Mouse (Mus musculus) embryo, embryonic 10 days (tissue): ENCODE measurements at regions not wholly inside any gene's neighbourhood (a gene's known extent, or its start where the extent isn't known, plus 50 kb on each side); places are given as distances from the start of the nearest gene placed in this dataset.
"Not testable (repeated sequence)": the region's sequence is repeated elsewhere in the genome, so short reads cannot be mapped to it uniquely, and the experiment has no call there.

Experiments
- DNase-seq: peaks from one replicate; pipeline ENCODE4 v3.0.0-alpha.2; 2015; ENCODE audit warnings: low spot score

DNA sequence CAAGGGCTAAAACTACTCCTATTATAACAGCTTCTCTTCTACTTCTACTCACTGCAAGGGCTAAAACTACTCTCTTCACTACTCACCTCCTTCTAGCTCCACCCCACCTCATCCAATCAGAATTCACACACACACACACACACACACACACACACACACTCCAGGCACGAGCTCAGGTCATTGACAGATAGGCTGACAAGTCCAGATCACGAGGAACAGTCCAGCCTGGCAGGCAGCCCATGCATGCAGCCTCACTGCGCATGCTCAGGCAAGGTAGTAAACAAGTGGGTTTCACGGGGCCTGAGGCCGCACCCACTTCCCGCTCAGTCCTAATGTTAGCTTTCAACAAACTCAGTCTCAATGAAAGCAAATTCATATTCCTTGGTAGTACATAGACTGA is 229.6 kb upstream of the Pld5 start:
- not testable (repeated sequence) for DNase-seq

DNA sequence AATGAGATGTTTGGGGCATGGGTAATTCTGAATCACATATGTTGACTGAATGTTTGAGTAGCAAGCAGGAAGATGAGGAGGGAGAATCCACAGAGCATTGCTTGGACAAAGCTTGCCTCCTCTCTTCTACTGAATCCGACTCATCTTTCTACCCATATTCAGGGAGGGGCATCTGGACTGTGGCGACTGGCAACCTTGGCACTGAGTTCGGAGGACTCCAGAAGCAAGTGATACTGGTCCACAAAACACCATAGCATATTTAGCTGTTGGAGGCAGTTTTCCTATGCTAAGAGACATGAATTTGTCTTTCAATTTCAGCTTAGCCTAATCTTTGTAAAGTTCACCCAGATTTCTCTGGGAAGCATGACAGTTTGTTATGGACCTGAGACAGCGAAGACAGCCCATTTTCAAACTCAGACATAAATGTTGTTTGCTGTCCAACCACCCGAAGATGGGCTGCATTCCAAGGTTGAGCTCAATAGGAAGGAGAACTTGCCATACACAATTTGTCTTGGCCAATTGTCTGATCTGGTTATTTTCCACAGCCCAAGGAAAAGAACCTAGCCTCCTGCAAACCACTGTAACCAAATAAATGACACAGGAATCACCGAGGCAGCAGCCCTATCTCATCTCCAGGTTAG is 224.0 kb upstream of the Pld5 start:
- no peak for DNase-seq

DNA sequence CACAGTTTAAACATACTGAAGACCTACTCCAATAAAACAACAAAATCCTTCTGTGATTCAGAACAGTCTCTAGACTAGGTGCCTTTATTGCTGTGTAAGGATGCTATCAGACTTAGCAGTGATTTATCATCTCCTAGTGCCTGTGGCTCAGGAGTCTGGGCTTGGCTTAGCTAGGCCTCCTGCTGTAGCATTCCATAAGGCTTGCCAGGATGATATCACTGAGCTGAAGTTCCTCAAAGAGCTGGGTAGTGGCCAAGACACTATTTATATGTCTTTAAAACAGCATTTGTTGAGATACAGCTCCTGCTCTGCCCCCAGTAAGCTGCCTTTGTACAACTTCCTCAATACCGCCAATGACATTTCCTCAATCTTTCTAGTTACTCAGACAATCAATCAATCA is 193.4 kb upstream of the Pld5 start:
- no peak for DNase-seq

DNA sequence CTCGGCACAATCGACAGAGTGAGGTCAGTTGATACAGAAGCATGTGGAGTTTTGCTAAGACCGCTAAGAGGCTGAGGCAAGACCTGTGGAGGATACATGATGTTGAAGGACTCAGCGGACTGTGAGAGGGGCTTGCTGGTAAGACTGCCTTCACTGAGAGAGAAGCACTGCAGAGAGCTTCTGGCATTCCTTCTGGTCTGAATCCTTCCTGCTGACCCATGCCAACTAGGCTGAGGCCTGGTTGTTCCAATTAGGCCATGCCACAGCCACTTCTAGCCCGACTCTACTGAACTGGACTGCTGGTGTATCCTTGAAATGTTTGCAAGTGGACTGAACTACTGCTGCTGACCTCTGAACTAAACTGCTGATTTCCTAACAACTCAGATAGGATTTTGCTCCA is 187.0 kb upstream of the Pld5 start:
- no peak for DNase-seq

DNA sequence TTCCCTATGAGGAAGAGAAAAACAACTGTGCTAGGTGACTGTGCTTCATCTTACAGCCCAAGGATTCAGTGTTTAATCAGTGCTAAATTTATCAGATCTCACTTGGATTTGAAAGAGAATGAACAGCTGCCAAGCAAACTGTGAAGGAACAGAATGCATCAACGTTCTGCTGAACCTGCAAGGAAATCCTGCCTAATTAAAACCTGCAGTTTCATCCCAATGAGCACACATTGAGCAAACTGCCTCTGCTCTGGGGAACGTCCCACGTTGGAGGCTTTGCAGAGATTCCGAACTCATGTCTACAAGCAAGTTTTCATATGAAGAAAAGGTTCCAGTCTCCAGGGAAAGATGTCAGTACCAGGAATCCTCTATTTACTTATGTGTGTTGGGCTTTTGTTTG is 171.6 kb upstream of the Pld5 start:
- no peak for DNase-seq

DNA sequence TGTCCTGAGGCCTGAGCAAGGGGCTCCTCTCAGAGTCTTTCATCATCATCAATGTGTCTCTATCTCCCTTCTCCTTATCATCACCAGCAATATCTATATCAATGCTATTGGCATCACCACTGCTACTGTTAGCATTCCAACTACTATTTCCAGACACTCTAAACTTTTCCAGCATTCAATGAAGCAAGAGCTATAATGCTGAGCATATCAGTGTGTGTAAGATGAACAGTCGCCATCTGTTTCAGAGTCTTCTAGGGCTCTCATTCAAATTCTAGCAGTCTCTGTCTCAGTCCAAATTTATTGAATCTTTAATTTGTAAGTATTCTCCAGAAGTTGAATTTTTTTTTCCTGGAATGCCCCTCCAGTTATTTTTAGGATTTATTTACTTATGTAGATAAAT is 168.6 kb upstream of the Pld5 start:
- DNase-seq, result no peak

DNA sequence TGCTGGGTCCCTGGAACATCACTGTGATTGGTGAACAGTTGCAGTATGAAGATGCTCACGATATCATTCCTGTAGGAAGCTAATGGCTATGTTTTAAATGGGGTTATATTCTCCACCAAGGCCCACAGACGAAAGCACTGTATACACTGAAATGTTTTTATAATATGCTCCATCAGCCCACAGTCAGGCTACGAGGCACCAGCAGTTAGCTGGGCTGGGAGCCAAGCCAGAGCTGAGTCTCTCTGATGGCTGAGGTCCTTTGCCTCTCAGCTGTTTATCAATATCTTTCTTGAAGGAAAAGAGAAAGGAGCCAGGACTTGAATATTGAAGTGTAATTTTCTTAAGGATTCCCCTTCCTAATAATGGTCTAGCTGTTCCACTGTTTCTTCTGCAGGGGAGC is 165.1 kb upstream of the Pld5 start:
- DNase-seq, result no peak

DNA sequence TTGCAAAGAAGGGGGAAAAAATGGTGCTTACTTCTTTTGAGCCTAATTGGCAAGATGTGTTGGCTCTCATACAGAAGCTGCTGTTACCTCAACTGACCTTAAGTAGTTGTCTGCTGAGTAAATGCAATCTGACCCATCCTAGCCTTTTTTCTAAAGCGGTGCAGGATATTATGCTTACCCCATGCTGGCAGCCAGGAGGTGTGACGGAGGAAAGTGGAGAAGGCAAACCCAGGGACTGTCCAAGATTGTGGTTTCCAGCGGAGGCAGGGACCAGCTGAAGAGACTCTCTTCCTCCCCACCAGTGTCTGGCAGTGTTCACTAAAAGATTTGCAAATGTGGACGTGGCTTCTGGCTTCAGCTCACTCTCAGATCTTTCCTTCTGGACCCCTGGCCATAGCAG is 152.7 kb upstream of the Pld5 start:
- DNase-seq, result peak; percentile 18

DNA sequence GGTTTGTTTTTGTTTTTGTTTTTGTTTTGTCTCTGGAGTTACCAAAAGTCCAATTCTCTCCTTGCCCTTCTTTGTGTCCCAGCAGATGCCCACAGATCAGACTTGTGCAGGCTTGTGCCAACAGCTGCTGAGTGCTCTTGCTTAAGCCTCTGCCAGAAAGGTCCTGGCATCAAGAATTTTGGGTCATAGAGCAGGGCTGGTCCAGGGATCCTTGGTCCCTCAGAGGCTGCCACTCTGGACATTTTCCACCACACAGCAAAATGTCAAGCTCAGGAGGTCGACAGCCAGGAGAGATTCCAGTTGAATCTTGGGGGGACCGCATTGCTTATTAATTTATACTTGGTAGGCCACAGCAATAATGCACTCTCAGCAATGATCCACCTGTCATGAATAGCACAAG is 151.9 kb upstream of the Pld5 start:
- DNase-seq, result no peak

DNA sequence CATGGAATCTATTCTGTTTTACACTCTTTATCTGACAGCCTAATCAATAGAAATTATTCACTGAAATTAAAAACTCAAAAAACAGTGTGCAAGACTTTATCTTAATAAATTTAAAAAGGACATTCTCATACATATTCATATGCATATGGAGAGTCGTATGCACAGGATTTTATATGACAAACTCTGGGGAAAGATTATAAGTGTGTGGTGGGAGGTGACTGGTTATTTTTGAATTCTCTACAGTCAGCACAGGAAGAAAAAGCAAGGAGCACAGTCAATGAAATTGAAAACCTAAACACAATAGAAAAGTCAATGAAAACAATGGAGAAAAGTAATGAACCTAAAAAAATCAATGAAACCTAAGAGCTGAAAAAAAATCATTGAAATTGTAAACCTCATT is 142.1 kb upstream of the Pld5 start:
- no peak for DNase-seq

DNA sequence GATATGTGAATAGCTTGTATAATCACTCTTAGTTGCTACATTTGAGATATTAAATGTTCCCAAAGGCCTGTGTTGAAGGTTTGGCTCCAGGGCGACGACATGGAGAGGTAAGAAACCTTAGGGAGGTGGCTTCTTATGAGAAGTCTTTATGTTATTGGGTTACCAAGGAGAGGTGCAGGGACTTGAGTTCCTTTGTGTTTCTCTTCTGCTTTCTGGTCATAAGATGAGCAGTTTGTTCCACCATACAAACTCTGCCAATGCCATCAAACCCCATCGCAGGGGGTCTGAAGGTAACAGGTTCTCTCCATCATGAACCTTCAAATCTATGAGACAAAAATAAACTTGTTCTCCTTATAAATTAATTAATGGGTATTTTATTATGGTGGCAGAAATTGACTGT is 129.0 kb upstream of the Pld5 start:
- DNase-seq, result no peak

DNA sequence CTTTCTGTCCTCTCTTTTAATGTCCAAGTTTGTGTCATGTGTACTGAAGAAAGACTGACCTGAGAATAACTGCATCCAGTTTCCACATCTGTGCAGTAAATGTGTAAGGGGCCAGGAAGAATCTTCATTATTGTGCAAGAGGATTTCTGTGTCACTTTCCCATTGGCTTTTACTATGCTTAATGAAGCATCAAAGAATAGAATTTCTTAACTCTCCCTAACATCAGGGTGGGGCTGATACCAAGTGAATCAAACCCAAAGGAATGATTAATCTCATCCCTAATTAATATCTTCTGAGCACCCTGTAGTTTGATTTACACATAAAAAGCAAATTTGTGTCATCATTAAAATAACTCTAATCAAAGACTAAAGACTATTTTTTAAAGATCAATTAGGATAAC is 104.5 kb upstream of the Pld5 start:
- no peak for DNase-seq

DNA sequence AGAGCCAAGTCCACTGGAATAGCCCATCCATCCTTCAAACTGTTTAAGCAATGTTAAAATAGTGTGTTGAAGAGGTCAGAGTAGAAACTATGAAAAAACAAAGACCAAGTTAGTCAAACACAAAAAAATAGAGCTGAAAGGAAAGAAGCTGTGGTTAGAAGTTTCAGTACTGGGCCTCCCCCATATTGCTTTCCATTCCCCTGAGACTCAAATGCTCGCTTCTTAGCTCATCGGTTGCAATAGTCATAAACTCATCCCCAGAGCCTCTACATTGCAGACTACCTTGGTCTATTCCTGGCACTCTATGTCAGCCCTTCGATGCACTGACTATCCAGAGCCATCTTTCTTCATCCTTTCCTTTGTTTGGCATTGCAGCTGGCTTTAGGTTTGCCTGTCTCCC is 91.8 kb upstream of the Pld5 start:
- no peak for DNase-seq

DNA sequence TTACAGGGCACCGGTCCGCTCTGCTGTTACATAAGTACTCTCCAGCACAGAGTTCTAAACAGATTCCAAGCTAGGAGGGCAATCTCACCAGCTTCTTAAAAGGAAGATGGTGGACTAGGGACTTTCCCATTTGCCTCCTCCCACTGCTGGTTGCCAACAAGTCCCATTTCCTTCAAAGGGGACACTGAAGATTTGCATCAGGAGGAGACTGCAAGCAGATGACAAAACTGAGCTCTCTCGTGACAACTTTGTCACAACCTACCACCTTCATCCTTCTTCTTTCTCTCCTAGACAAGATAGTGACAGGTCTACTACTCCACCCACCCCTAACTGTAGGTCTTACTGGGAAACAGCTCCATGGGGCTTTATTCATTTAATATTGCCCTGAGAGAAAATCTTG is 85.8 kb upstream of the Pld5 start:
- DNase-seq, result no peak

DNA sequence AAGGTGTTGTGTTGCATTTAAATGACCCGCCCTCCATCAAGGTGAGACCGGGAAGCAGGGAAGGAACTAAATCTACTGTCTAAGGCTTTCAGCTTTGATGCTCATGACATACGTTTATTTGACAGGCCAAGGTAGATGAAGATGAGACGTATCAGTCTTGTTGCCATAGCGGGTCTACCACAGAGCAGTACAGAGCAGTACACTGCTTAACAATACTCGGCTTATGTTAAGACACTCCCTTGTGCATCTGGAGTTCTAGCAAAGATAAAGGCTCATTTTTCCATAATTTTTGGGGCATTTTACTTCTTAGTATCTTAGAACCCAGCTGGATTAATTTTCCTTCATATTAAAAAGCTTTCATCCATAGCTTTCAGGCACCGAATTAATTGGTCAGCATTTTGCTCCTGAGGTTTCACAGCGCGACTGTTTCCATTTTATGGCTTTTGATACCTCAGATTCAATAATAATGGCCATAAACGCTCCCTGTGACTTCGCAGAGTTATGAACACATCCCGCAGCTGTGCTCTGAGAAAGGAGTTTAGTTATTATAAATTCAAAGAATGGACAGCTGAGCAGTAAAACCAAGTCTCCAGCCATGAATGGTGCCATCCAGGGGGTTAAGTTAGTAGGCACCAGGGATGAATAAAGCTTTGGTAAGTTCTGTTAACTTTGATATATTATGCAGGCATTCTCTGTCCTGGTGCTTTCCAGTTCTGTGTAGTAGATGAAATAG is 85.0 kb upstream of the Pld5 start:
- no peak for DNase-seq

DNA sequence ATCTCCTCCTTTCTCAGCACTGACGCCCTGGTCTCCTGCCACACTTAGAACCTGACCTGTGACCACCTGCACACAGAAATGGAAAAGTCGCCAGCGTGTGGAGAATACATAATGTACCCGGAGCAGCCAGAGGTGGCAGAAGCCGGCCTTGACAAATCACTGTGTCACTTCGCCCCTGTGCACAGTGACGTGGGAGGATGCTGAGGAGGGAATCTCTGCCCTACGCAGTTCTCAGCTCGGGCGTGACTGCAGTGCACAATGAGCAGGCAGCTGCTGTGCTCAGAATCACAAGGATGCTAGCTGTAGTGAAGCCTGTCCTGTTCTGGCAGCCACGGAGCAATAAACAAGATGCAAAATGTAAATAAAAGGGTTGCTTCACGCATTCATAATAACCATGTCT is 80.2 kb upstream of the Pld5 start:
- DNase-seq, result no peak

DNA sequence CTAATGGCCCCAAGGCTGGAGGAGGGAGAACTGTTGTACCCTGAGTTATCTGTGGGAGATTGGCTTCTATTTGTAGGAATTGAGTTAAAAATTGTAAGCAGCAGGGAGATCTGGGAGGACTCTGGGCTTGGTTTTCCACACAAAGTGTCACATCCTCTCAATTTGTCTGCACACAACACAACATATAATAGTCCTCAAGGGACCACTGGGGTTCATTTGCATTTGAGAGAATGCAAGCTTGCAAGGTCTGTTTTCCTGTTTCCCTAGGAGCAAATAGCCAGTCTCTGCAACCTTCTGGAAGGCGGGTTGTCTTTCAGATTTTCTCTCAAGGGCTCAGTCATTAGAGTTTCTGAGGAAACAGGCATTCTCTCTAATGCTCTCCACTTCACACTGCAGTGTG is 79.8 kb upstream of the Pld5 start:
- no peak for DNase-seq

DNA sequence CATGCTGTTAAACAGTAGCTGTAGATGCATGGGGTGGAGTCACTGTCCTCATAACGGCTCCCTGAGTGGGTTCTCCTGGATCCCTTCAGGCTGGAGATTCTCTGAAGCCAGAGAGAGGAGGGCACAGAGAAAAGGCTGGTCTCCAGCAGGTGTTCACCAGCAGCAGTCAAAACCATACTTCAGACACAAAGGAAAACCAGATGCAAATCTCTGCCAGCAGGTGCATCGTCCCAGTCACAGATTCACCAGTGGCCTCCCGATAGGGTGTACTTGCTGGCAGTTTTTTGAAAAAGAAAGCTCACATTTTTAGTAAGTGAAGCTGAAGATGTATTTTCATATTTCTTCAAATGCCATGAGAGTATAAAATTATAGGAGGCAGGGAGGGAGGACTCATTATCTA is 77.6 kb upstream of the Pld5 start:
- no peak for DNase-seq

DNA sequence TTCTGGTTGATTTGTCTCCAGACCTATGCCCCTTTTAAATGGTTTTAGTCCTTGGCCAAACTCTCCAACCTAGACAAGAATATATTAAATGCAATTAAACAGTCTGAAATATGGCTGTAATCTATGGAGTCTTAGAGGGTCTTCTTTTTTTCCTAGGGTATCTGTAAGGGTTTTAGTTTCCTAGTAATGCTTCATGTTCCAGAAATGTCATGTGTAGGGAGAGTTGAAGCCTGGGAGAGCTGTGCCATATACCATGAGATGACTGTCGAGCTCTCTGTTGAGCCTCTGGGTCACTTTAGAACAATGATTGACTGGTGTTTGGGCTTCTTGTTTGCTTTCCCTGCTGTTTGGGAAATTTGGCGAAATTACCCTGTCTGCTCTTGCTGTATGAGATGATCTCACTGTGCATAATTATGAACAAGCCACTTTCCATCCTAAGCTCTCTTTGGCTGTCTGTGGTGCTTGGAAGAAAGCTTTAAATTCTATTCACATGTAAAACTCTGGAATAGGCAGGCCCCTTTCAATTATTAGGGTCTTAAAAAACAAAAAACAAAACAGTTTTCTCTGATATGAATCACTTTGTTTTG is 74.9 kb upstream of the Pld5 start:
- DNase-seq, result no peak

DNA sequence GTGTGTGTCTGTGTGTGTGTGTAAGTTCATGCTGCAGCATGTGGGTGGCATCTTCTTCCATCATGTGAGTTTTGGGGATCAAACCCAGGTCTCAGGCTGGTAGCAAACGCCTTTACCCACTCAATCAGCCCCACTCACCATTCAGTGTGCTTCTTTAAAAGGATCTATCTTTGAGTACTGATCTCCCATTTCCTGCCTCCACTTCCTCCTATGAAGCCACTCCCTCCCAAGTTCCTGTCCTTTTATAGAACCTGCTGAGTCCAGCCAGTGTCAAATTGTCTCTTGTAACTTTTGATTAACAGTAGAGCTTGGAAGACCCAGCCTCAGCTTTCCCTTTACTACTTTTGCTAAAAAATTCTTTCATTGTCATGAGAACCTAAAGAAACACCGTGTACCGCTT is 73.0 kb upstream of the Pld5 start:
- DNase-seq, result no peak

DNA sequence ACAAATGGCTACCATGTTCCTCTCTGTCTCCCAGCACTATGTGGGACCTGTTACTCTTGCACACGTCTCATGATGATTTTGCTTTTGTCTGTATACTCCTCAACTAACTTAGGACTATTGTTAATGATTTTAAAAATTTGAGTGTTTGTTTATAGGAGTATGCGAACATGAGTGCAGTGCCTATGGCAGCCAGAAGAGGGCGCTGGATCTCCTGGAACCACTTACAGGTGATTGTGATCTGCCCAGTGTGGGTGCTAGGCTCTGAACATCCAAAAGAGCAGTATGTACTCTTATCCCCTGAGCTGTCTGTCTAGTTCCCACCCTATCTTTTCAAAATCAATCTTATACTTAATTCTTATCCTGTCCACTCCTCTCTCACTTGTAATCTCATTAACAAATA is 56.2 kb upstream of the Pld5 start:
- DNase-seq, result no peak
